Mouse (Mus musculus): ENCODE measurements around the gene Kit.

The Kit gene

GRCm38 (mm10) chr5:75705421-75705820, 130.7 kb downstream of the Kit start:
- no peak for DNase-seq (ENCODE audit: low read depth, low spot score)
